Mouse (Mus musculus) ES-Bruce4 (cell line): ENCODE data around the gene Pdgfa.

Experiments
- CTCF ChIP-seq: IDR thresholded peaks from one replicate; pipeline ENCODE4 v1.8.1; 2011; ENCODE audit warnings: low read depth, low read length
- POLR2A ChIP-seq: IDR thresholded peaks from one replicate; pipeline ENCODE4 v1.8.1; 2011; ENCODE audit warnings: low read length; ENCODE audit not compliant: insufficient read depth

- no peak for TF ChIP-seq CTCF
- TF ChIP-seq POLR2A: no peak
Observed at GRCm38 (mm10) chr5:138945011-138945410, 52.2 kb downstream of the Pdgfa start.
